Mouse (Mus musculus): Measurements from ENCODE around the gene Ptpre.

Ptpre gene

GRCm38 (mm10) chr7:135614892-135615291 lies 77.6 kb downstream of the Ptpre start:
- POLR2A ChIA-PET: interaction anchor here in 1 of 4 experiments (1.3 to 1.6 kb wide), 3 partner anchors 10 to 77 kb away, joined by 3 to 4 read pairs (median 3); partner anchors contain the start of gene Ptpre
- CTCF ChIA-PET: interaction anchor here in 1 of 4 experiments (1.5 kb wide), 1 partner anchor 10 kb away, joined by 5 read pairs; no protein-coding TSS in a partner anchor

- ChIA-PET POLR2A (interaction anchor here in 2 of 4 experiments (0.5 to 0.6 kb wide), 2 partner anchors 44 to 48 kb away, joined by 3 to 4 read pairs; no protein-coding TSS in a partner anchor), CTCF (interaction anchor here (0.5 to 1.6 kb wide), 16 partner anchors 8 to 1951 kb away, joined by 3 to 9 read pairs (median 5); partner anchors contain the start of gene Ptpre (in 1 of the 4))
Observed at GRCm38 (mm10) chr7:135616479-135616878, 79.2 kb downstream of the Ptpre start.

- ChIA-PET CTCF (interaction anchor here in 2 of 4 experiments (0.8 to 1.2 kb wide), 3 partner anchors 14 to 118 kb away, joined by 3 read pairs; partner anchors contain the start of gene Ptpre (in 1 of the 2)), POLR2A (interaction anchor here in 1 of 4 experiments (1.0 kb wide), 1 partner anchor 81 kb away, joined by 3 read pairs; the partner anchor contains the start of gene Ptpre)
Observed at GRCm38 (mm10) chr7:135617776-135618175, 80.5 kb downstream of the Ptpre start.

GRCm38 (mm10) chr7:135621649-135622048 lies 84.4 kb downstream of the Ptpre start:
- CTCF ChIA-PET: interaction anchor here in 3 of 4 experiments (0.7 to 2.5 kb wide), 6 partner anchors 10 to 209 kb away, joined by 3 to 9 read pairs (median 8); partner anchors contain the start of gene Ptpre (in 2 of the 3)
- POLR2A ChIA-PET: interaction anchor here in 1 of 4 experiments (1.3 kb wide), 1 partner anchor 84 kb away, joined by 4 read pairs; the partner anchor contains the start of gene Ptpre

GRCm38 (mm10) chr7:135622241-135622640 lies 85.0 kb downstream of the Ptpre start:
- CTCF ChIA-PET: interaction anchor here in 2 of 4 experiments (0.5 to 2.5 kb wide), 4 partner anchors 9 to 123 kb away, joined by 3 to 9 read pairs (median 3); partner anchors contain the start of gene Ptpre (in 1 of the 2)
- POLR2A ChIA-PET: no interaction called here

- POLR2A ChIA-PET: interaction anchor here in 3 of 4 experiments (0.6 to 2.1 kb wide), 8 partner anchors 10 to 89 kb away, joined by 3 to 17 read pairs (median 4); partner anchors contain the start of gene Ptpre (in 2 of the 3)
- CTCF ChIA-PET: interaction anchor here (0.5 to 2.7 kb wide), 66 partner anchors 8 to 1466 kb away, joined by 3 to 99 read pairs (median 4); partner anchors contain the start of genes Ptpre (in 4 of the 4) and Foxi2 (in 1 of the 4)
Observed at GRCm38 (mm10) chr7:135624854-135625253, 87.6 kb downstream of the Ptpre start.

GRCm38 (mm10) chr7:135628363-135628762 lies 91.1 kb downstream of the Ptpre start:
- ChIA-PET POLR2A (interaction anchor here in 1 of 4 experiments (1.1 kb wide), 1 partner anchor 13 kb away, joined by 3 read pairs; no protein-coding TSS in a partner anchor), CTCF (interaction anchor here in 1 of 4 experiments (1.0 kb wide), 1 partner anchor 91 kb away, joined by 4 read pairs; the partner anchor contains the start of gene Ptpre)

- ChIA-PET CTCF (interaction anchor here in 1 of 4 experiments (1.0 kb wide), 1 partner anchor 91 kb away, joined by 4 read pairs; the partner anchor contains the start of gene Ptpre), POLR2A (interaction anchor here in 1 of 4 experiments (1.1 kb wide), 1 partner anchor 12 kb away, joined by 3 read pairs; no protein-coding TSS in a partner anchor)
Observed at GRCm38 (mm10) chr7:135629019-135629418, 91.7 kb downstream of the Ptpre start.

- POLR2A ChIA-PET: interaction anchor here in 2 of 4 experiments (0.9 to 1.1 kb wide), 4 partner anchors 10 to 95 kb away, joined by 3 to 7 read pairs (median 4); partner anchors contain the start of genes Ptpre (in 2 of the 2) and Mki67 (in 1 of the 2)
- CTCF ChIA-PET: interaction anchor here (0.5 to 3.2 kb wide), 69 partner anchors 9 to 1823 kb away, joined by 3 to 75 read pairs (median 4); partner anchors contain the start of genes Ptpre (in 4 of the 4), Fam196a (in 1 of the 4), Foxi2 (in 1 of the 4) and Mki67 (in 1 of the 4)
Observed at GRCm38 (mm10) chr7:135631776-135632552, 94.7 kb downstream of the Ptpre start.

- ChIA-PET POLR2A (interaction anchor here in 1 of 4 experiments (0.5 kb wide), 1 partner anchor 17 kb away, joined by 3 read pairs; no protein-coding TSS in a partner anchor), CTCF (interaction anchor here (0.6 to 3.2 kb wide), 28 partner anchors 8 to 1824 kb away, joined by 3 to 75 read pairs (median 6); partner anchors contain the start of genes Ptpre (in 4 of the 4) and Mki67 (in 1 of the 4))
Observed at GRCm38 (mm10) chr7:135632716-135633258, 95.5 kb downstream of the Ptpre start.

- CTCF ChIA-PET: interaction anchor here in 3 of 4 experiments (1.0 to 2.5 kb wide), 6 partner anchors 10 to 148 kb away, joined by 3 to 7 read pairs (median 4); partner anchors contain the start of gene Ptpre (in 1 of the 3)
- POLR2A ChIA-PET: no interaction called here
Observed at GRCm38 (mm10) chr7:135634851-135635624, 97.8 kb downstream of the Ptpre start.

GRCm38 (mm10) chr7:135637406-135637980 lies 100.2 kb downstream of the Ptpre start:
- ChIA-PET CTCF (interaction anchor here in 3 of 4 experiments (0.9 to 2.5 kb wide), 8 partner anchors 13 to 150 kb away, joined by 3 to 11 read pairs (median 5); partner anchors contain the start of gene Ptpre (in 2 of the 3)), POLR2A (interaction anchor here in 1 of 4 experiments (1.1 to 2.2 kb wide), 5 partner anchors 10 to 100 kb away, joined by 5 to 15 read pairs (median 7); partner anchors contain the start of genes Mki67 and Ptpre)

GRCm38 (mm10) chr7:135639361-135639760 lies 102.1 kb downstream of the Ptpre start:
- CTCF ChIA-PET: interaction anchor here in 2 of 4 experiments (0.7 to 3.7 kb wide), 3 partner anchors 7 to 355 kb away, joined by 3 to 17 read pairs (median 9); partner anchors contain the start of gene Ptpre (in 1 of the 2)
- POLR2A ChIA-PET: interaction anchor here in 1 of 4 experiments (2.2 kb wide), 1 partner anchor 102 kb away, joined by 15 read pairs; the partner anchor contains the start of gene Ptpre

- ChIA-PET CTCF (interaction anchor here (0.5 to 3.7 kb wide), 26 partner anchors 10 to 1227 kb away, joined by 3 to 17 read pairs (median 4); partner anchors contain the start of gene Ptpre (in 2 of the 4)), POLR2A (interaction anchor here in 2 of 4 experiments (0.6 to 1.5 kb wide), 5 partner anchors 10 to 156 kb away, joined by 3 to 4 read pairs (median 3); no protein-coding TSS in a partner anchor)
Observed at GRCm38 (mm10) chr7:135641698-135642507, 104.6 kb downstream of the Ptpre start.

GRCm38 (mm10) chr7:135644452-135644851 lies 107.2 kb downstream of the Ptpre start:
- ChIA-PET CTCF (interaction anchor here in 1 of 4 experiments (0.6 kb wide), 1 partner anchor 13 kb away, joined by 4 read pairs; no protein-coding TSS in a partner anchor), POLR2A (interaction anchor here in 1 of 4 experiments (0.6 kb wide), 1 partner anchor 616 kb away, joined by 3 read pairs; no protein-coding TSS in a partner anchor)
